Mouse (Mus musculus): ENCODE data around the gene Ebp. TPM values are rescaled to one million over a fixed set of nuclear protein-coding genes. Genes with fewer than 3 reads are reported as not detected.

Ebp gene
- polyA plus RNA-seq, 1 experiment from 2014 or later: 27.7 TPM

- H3K27ac ChIP-seq: peak within 1 kb of the TSS; percentile 84
- 12% methylated on average over 56 of the region's 56 CpGs for WGBS
Measured at GRCm38 (mm10) chrX:8175504-8176385, 17.6 kb downstream of the Ebp start, which contains the start of gene Tbc1d25. Gene Tbc1d25 (minus strand): TSS chrX:8176181.

GRCm38 (mm10) chrX:8175169-8175503, 18.2 kb downstream of the Ebp start:
- peaks cover 7% of the 10 kb centered on the region; the same call in 1 of the 2 replicates for H3K4me1 ChIP-seq
- peak overlapping the region; percentile 65 for H3K4me3 ChIP-seq
- 17% methylated on average over 4 of the region's 4 CpGs for WGBS
- H3K27me3 ChIP-seq (ENCODE audit: poor library complexity, severe bottlenecking): no peaks in the 10 kb centered on the region
- peaks cover 16% of the 10 kb centered on the region for H3K36me3 ChIP-seq (replicated peaks)
- peaks cover 5% of the 10 kb centered on the region; the same call in 1 of the 2 replicates for H3K9me3 ChIP-seq
- peak overlapping the region; percentile 84 for H3K27ac ChIP-seq
- DNase-seq (ENCODE audit: extremely low spot score, low spot score): no peak

More at GRCm38 (mm10) chrX:8175504-8176385, 17.6 kb downstream of the Ebp start, which contains the start of gene Tbc1d25:
- Histone ChIP-seq H3K4me1 (peaks cover 7% of the 10 kb centered on the region; the same call in 1 of the 2 replicates), H3K9me3 (peaks cover 5% of the 10 kb centered on the region; the same call in 1 of the 2 replicates), H3K4me3 (peak within 1 kb of the TSS; percentile 65), H3K27me3 (ENCODE audit: poor library complexity, severe bottlenecking) (no peaks in the 10 kb centered on the region), H3K36me3 (replicated peaks) (peaks cover 10% of the 10 kb centered on the region)
- peak; percentile 81 for DNase-seq (ENCODE audit: extremely low spot score, low spot score)

GRCm38 (mm10) chrX:8167716-8168647, 25.3 kb downstream of the Ebp start:
- WGBS: 93% methylated on average over 8 of the region's 10 CpGs

GRCm38 (mm10) chrX:8164471-8164870, 28.8 kb downstream of the Ebp start:
- WGBS: 93% methylated on average over 4 of the region's 4 CpGs
- H3K4me1 ChIP-seq: no peaks in the 10 kb centered on the region
- no peaks in the 10 kb centered on the region for H3K9me3 ChIP-seq
- no peak overlapping the region for H3K4me3 ChIP-seq
- H3K27ac ChIP-seq: no peak overlapping the region
- H3K36me3 ChIP-seq (replicated peaks): 0 out of 2 replicates have a peak, but pooled peaks cover 2% of the 10 kb centered on the region
- no peaks in the 10 kb centered on the region for H3K27me3 ChIP-seq (ENCODE audit: poor library complexity, severe bottlenecking)
- no peak for DNase-seq (ENCODE audit: extremely low spot score, low spot score)

More at GRCm38 (mm10) chrX:8167716-8168647, 25.3 kb downstream of the Ebp start:
- H3K4me1 ChIP-seq: no peaks in the 10 kb centered on the region
- peaks cover 21% of the 10 kb centered on the region for H3K36me3 ChIP-seq (replicated peaks)
- H3K9me3 ChIP-seq: no peaks in the 10 kb centered on the region
- H3K27me3 ChIP-seq (ENCODE audit: poor library complexity, severe bottlenecking): no peaks in the 10 kb centered on the region
- H3K27ac ChIP-seq: no peak overlapping the region
- no peak overlapping the region for H3K4me3 ChIP-seq
- DNase-seq (ENCODE audit: extremely low spot score, low spot score): no peak

GRCm38 (mm10) chrX:8163076-8163475, 30.2 kb downstream of the Ebp start:
- Histone ChIP-seq H3K9me3 (no peaks in the 10 kb centered on the region), H3K4me1 (no peaks in the 10 kb centered on the region), H3K36me3 (replicated peaks) (0 out of 2 replicates have a peak, but pooled peaks cover 2% of the 10 kb centered on the region), H3K4me3 (no peak overlapping the region), H3K27me3 (ENCODE audit: poor library complexity, severe bottlenecking) (no peaks in the 10 kb centered on the region), H3K27ac (no peak overlapping the region)
- DNase-seq (ENCODE audit: extremely low spot score, low spot score): no peak
- WGBS: 90% methylated on average over 5 of the region's 5 CpGs

GRCm38 (mm10) chrX:8145153-8145991, 47.9 kb downstream of the Ebp start, which contains the start of gene Rbm3:
Gene Rbm3 (minus strand): TSS chrX:8145880.
- WGBS: 21% methylated on average over 53 of the region's 65 CpGs
- H3K27ac ChIP-seq: peak within 1 kb of the TSS; percentile 94
- H3K4me3 ChIP-seq: peak within 1 kb of the TSS; percentile 65
- peak; percentile 81 for DNase-seq (ENCODE audit: extremely low spot score, low spot score)
- H3K9me3 ChIP-seq: peaks cover 7% of the 10 kb centered on the region; the same call in 1 of the 2 replicates
- H3K27me3 ChIP-seq (ENCODE audit: poor library complexity, severe bottlenecking): no peaks in the 10 kb centered on the region
- H3K36me3 ChIP-seq (replicated peaks): peaks cover 38% of the 10 kb centered on the region
- H3K4me1 ChIP-seq: peaks cover 16% of the 10 kb centered on the region

GRCm38 (mm10) chrX:8143750-8144149, 49.6 kb downstream of the Ebp start:
- Histone ChIP-seq H3K27ac (peak overlapping the region; percentile 94), H3K27me3 (ENCODE audit: poor library complexity, severe bottlenecking) (no peaks in the 10 kb centered on the region), H3K9me3 (peaks cover 7% of the 10 kb centered on the region; the same call in 1 of the 2 replicates), H3K4me1 (peaks cover 16% of the 10 kb centered on the region), H3K36me3 (replicated peaks) (peaks cover 54% of the 10 kb centered on the region), H3K4me3 (peak overlapping the region; percentile 65)
- no peak for DNase-seq (ENCODE audit: extremely low spot score, low spot score)
- WGBS: 78% methylated on average over 7 of the region's 7 CpGs

GRCm38 (mm10) chrX:8142948-8143347, 50.4 kb downstream of the Ebp start:
- no peak for DNase-seq (ENCODE audit: extremely low spot score, low spot score)
- H3K27me3 ChIP-seq (ENCODE audit: poor library complexity, severe bottlenecking): no peaks in the 10 kb centered on the region
- 94% methylated on average over 7 of the region's 7 CpGs for WGBS
- peaks cover 62% of the 10 kb centered on the region for H3K36me3 ChIP-seq (replicated peaks)
- peak overlapping the region; percentile 65; the same call in 1 of the 2 replicates for H3K4me3 ChIP-seq
- H3K9me3 ChIP-seq: peaks cover 7% of the 10 kb centered on the region; the same call in 1 of the 2 replicates
- no peak overlapping the region for H3K27ac ChIP-seq
- peaks cover 16% of the 10 kb centered on the region for H3K4me1 ChIP-seq

GRCm38 (mm10) chrX:8141058-8141457, 52.3 kb downstream of the Ebp start:
- Histone ChIP-seq H3K36me3 (replicated peaks) (peaks cover 67% of the 10 kb centered on the region), H3K4me1 (peaks cover 14% of the 10 kb centered on the region), H3K27ac (no peak overlapping the region), H3K9me3 (peaks cover 7% of the 10 kb centered on the region; the same call in 1 of the 2 replicates), H3K4me3 (no peak overlapping the region), H3K27me3 (ENCODE audit: poor library complexity, severe bottlenecking) (no peaks in the 10 kb centered on the region)
- 78% methylated on average over 3 of the region's 3 CpGs for WGBS
- no peak for DNase-seq (ENCODE audit: extremely low spot score, low spot score)

- 94% methylated on average over 2 of the region's 2 CpGs for WGBS
- Histone ChIP-seq H3K27me3 (ENCODE audit: poor library complexity, severe bottlenecking) (no peaks in the 10 kb centered on the region), H3K27ac (no peak overlapping the region), H3K36me3 (replicated peaks) (peaks cover 67% of the 10 kb centered on the region), H3K9me3 (peaks cover 4% of the 10 kb centered on the region; the same call in 1 of the 2 replicates), H3K4me3 (no peak overlapping the region), H3K4me1 (peaks cover 14% of the 10 kb centered on the region)
- no peak for DNase-seq (ENCODE audit: extremely low spot score, low spot score)
Measured at GRCm38 (mm10) chrX:8140446-8140845, 52.9 kb downstream of the Ebp start.

- no peak for DNase-seq (ENCODE audit: extremely low spot score, low spot score)
- Histone ChIP-seq H3K4me3 (no peak overlapping the region), H3K27me3 (ENCODE audit: poor library complexity, severe bottlenecking) (no peaks in the 10 kb centered on the region), H3K36me3 (replicated peaks) (peaks cover 64% of the 10 kb centered on the region), H3K9me3 (peaks cover 4% of the 10 kb centered on the region; the same call in 1 of the 2 replicates), H3K27ac (no peak overlapping the region), H3K4me1 (peaks cover 14% of the 10 kb centered on the region)
- WGBS: 78% methylated on average over 1 of the region's 1 CpGs
Measured at GRCm38 (mm10) chrX:8139480-8139879, 53.8 kb downstream of the Ebp start.

All from forebrain, embryonic 10.5 days (tissue).